Mouse (Mus musculus) brown adipose tissue, adult 24 weeks (tissue): ENCODE results near the gene Cuzd1. TPM values are rescaled to one million over a fixed set of nuclear protein-coding genes. Genes with fewer than 3 reads are reported as not detected.

Experiments used
- H3K27ac ChIP-seq: fragments of 200-500 bp; replicated peaks from 2 replicates; pipeline ENCODE4 v1.5.1; 2012; ENCODE audit warnings: low read depth, mild to moderate bottlenecking, low read length
- H3K4me1 ChIP-seq: fragments of 200-500 bp; 2 replicates; pipeline ENCODE4 v1.6.1; 2012; ENCODE audit warnings: low read length, mixed read lengths; ENCODE audit not compliant: control insufficient read depth, insufficient read depth, insufficient read length
- H3K4me3 ChIP-seq: fragments of 200-500 bp; 2 replicates; pipeline ENCODE4 v1.5.1; 2012; ENCODE audit warnings: low read depth, mild to moderate bottlenecking, low read length, moderate library complexity; ENCODE audit not compliant: insufficient read depth
- polyA plus RNA-seq: library from polyadenylated mRNA; stranded (reverse); fragments of >200 nt; gene quantifications from 2 replicates; pipeline ENCODE4 v1.2.4, GENCODE M21; 2012; ENCODE audit not compliant: missing spikeins, insufficient read depth, insufficient read length

Cuzd1 gene
- not detected in 2 replicates for polyA plus RNA-seq

DNA sequence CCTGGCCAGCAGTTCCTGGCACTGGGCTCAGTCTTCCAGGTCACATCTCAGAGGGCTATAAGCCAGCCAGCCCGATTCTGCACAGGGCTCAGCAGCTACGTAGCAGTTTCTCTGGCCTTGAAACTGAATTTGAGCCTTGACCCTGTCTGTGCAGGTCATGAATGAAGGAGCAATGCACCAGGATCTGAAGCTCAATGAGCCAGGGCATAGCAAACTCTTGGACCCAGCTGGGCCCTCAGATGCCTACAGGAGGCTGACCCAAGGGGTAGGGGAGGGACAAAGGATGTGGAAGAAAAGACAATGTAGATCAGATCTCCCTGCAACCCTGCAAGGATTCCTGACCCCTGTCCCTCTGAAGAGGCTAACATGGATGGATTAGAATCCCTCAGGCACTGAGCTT lies at the start of gene Cuzd1:
Cuzd1 (minus strand) TSS at position 101 of the 400 bp plus-strand sequence.
- no peak within 1 kb of the TSS for H3K27ac ChIP-seq
- H3K4me1 ChIP-seq: no peaks in the 10 kb centered on the region
- H3K4me3 ChIP-seq: no peak within 1 kb of the TSS

GRCm38 (mm10) chr7:131371470-131371860 lies 49.4 kb upstream of the Cuzd1 start:
- H3K4me3 ChIP-seq: peak overlapping the region; percentile 87
- peak overlapping the region; percentile 71; the same call in 1 of the 2 replicates for H3K27ac ChIP-seq
- no peaks in the 10 kb centered on the region for H3K4me1 ChIP-seq

- Histone ChIP-seq H3K4me3 (peak within 1 kb of the TSS; percentile 87), H3K4me1 (no peaks in the 10 kb centered on the region), H3K27ac (peak within 1 kb of the TSS; percentile 71)
Measured at GRCm38 (mm10) chr7:131370648-131371469, 48.8 kb upstream of the Cuzd1 start, which contains the start of gene Pstk. Gene Pstk, plus strand, starts transcription at chr7:131371141.

DNA sequence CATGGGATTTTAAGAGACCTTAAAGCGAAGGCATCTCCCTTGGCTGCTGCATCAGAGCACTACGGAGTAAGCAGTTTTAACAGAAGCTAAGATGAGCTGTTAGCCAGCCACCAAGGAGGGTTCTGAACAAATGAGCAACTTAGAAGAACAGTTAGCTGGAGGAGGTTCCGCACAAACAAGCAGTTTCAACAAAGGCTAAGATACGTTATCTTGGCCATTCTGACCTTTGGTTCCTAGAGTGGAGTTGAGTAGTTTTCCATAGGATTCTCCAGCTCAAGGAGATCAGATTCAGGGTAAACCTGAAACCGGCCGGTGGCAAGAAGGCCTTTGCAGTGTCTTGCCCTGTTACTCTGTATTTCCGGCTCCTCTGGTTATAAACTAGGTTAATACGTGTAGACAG lies 42.0 kb upstream of the Cuzd1 start:
- H3K27ac ChIP-seq: no peak overlapping the region
- no peaks in the 10 kb centered on the region; the same call in 1 of the 2 replicates for H3K4me1 ChIP-seq
- no peak overlapping the region for H3K4me3 ChIP-seq

- Histone ChIP-seq H3K4me3 (peak within 1 kb of the TSS; percentile 84), H3K4me1 (no peaks in the 10 kb centered on the region; the same call in 1 of the 2 replicates)
Measured at GRCm38 (mm10) chr7:131362615-131363300, 40.7 kb upstream of the Cuzd1 start, which contains the start of gene 2310057M21Rik. Gene 2310057M21Rik, minus strand, starts transcription at chr7:131362759.

DNA sequence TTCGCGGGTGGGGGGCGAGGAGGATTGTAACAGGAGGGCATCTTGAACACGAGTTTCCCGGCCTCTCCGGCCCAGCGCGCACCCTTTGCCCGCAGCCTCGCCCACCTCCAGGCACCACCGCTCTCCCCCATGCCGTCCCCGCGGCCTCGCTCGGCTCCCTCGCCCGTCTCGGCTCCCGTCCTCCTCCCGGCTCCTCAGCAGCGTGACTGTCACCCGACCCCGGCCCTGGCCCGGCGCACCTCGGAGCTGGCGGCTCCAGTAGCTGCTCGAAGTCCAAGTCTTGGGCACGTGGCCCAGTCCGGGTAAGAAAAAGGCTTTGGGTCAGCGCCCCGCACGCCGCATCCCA lies 40.1 kb upstream of the Cuzd1 start:
- peak overlapping the region; percentile 84 for H3K4me3 ChIP-seq
- peak overlapping the region; percentile 76 for H3K27ac ChIP-seq
- no peaks in the 10 kb centered on the region; the same call in 1 of the 2 replicates for H3K4me1 ChIP-seq

More at GRCm38 (mm10) chr7:131362615-131363300, 40.7 kb upstream of the Cuzd1 start, which contains the start of gene 2310057M21Rik:
- peak within 1 kb of the TSS; percentile 76 for H3K27ac ChIP-seq

- no peak overlapping the region for H3K4me3 ChIP-seq
- no peaks in the 10 kb centered on the region for H3K4me1 ChIP-seq
- H3K27ac ChIP-seq: no peak overlapping the region
Measured at GRCm38 (mm10) chr7:131356105-131356504, 34.0 kb upstream of the Cuzd1 start.

DNA sequence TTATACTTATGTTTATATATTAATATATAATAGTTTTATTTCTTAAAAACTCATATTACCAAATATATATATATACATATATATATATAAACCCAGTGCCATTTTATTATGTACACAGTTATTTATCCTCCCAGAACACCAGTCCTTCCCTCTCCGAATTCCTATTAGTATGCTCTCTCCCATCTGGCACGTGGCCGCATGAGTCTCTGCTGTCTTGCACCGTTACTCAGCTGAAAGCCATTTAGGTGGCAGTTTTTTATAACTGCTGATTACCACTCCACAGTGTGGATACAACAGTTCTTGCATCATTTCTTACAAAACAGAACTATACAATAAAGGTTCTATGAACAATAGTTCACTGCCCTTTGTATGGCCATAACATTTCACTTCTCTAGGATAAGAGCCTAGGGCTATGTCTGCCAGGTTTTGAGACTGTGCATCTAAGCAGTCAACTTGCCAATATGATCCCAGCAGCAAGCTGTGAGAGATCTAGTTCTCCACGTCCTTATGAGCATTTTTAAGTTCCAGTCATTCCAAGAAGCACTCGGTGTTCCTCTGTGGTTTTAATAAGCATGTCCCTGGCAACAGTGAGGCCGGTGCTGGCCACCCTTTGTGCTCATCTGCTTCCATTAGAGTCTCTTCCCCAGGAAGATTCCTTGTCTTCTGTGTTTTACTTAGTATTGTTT lies 23.9 kb upstream of the Cuzd1 start:
- Histone ChIP-seq H3K4me1 (no peaks in the 10 kb centered on the region), H3K4me3 (no peak overlapping the region), H3K27ac (no peak overlapping the region)

GRCm38 (mm10) chr7:131337502-131338068 lies 15.5 kb upstream of the Cuzd1 start:
- H3K27ac ChIP-seq: no peak overlapping the region

DNA sequence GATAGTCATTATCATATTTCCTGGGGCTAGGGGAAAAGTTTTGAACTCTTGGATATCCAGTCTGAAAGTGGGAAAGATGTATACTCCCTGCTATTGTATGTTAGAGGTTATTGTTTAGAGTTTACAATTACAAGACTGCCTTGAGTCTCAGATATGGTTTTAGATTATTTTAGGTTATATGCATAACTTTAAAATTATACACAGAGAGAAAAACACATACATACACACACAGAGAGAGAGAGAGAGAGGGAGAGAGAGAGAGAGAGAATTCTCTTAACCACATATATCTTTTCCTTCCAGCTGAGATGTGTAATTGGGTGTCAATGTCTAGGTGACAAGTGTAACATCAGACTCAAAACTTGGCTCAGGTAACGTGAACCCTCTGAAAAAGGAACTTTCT lies 11.5 kb upstream of the Cuzd1 start, which contains the start of gene Fam24a:
Fam24a (plus strand) TSS at position 301 of the 400 bp plus-strand sequence.
- H3K27ac ChIP-seq: no peak within 1 kb of the TSS
- H3K4me1 ChIP-seq: no peaks in the 10 kb centered on the region
- no peak within 1 kb of the TSS for H3K4me3 ChIP-seq

More at GRCm38 (mm10) chr7:131337502-131338068, 15.5 kb upstream of the Cuzd1 start:
- H3K4me3 ChIP-seq: no peak overlapping the region
- H3K4me1 ChIP-seq: no peaks in the 10 kb centered on the region

- no peak overlapping the region for H3K27ac ChIP-seq
- H3K4me3 ChIP-seq: no peak overlapping the region
- H3K4me1 ChIP-seq: no peaks in the 10 kb centered on the region
Measured at GRCm38 (mm10) chr7:131331688-131332087, 9.6 kb upstream of the Cuzd1 start.

GRCm38 (mm10) chr7:131329416-131329815 lies 7.3 kb upstream of the Cuzd1 start, which contains the start of gene Fam24b:
Gene Fam24b, minus strand, starts transcription at chr7:131329516.
- no peak within 1 kb of the TSS for H3K27ac ChIP-seq
- no peak within 1 kb of the TSS for H3K4me3 ChIP-seq
- H3K4me1 ChIP-seq: no peaks in the 10 kb centered on the region

- no peak overlapping the region for H3K27ac ChIP-seq
- H3K4me1 ChIP-seq: no peaks in the 10 kb centered on the region
- no peak overlapping the region for H3K4me3 ChIP-seq
Measured at GRCm38 (mm10) chr7:131327054-131327453, 5.0 kb upstream of the Cuzd1 start.

DNA sequence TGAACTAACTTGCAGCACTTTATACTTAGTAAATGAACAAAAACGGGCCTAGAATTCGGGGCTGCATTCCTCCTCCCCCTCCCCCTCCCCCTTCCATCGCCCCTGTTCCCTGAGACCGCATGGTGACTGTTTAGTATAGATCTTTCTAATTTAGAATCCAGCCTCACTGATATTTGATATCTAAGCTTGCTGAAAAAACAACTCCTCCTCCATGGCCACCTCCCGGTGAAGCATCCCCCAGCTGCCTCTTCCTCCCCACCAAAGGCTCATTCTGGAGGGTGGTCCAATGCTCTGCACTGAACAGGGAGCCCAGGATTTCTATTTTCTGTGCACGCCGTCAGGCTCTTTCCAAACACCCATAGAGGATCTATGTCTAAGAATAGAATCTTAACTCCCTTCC lies 3.8 kb downstream of the Cuzd1 start:
- Histone ChIP-seq H3K4me3 (no peak overlapping the region), H3K27ac (no peak overlapping the region), H3K4me1 (no peaks in the 10 kb centered on the region)
